Mouse (Mus musculus): Measurements from ENCODE around the gene Hist1h3e.

Gene Hist1h3e

GRCm38 (mm10) chr13:23536076-23536822, 25.9 kb downstream of the Hist1h3e start:
- no peak for DNase-seq

GRCm38 (mm10) chr13:23535137-23536075, 26.8 kb downstream of the Hist1h3e start, which contains the start of gene Hist1h3g:
Hist1h3g (plus strand) TSS chr13:23535422.
- DNase-seq = peak; percentile 98

GRCm38 (mm10) chr13:23534368-23535131, 27.6 kb downstream of the Hist1h3e start:
- no peak for DNase-seq

GRCm38 (mm10) chr13:23533560-23534367, 28.4 kb downstream of the Hist1h3e start, which contains the start of gene Hist1h2af:
Hist1h2af (plus strand) TSS chr13:23533906.
- peak; percentile 94 for DNase-seq

- DNase-seq = no peak
Measured at GRCm38 (mm10) chr13:23532262-23533075, 29.7 kb downstream of the Hist1h3e start.

- peak; percentile 99 for DNase-seq
Measured at GRCm38 (mm10) chr13:23530901-23531875, 31.0 kb downstream of the Hist1h3e start, which contains the start of gene Hist1h4h. Hist1h4h (plus strand) TSS chr13:23531050.

- peak; percentile 77 for DNase-seq
Measured at GRCm38 (mm10) chr13:23530181-23530900, 31.8 kb downstream of the Hist1h3e start.

- no peak for DNase-seq
Measured at GRCm38 (mm10) chr13:23529480-23530165, 32.5 kb downstream of the Hist1h3e start.

- DNase-seq = no peak
Measured at GRCm38 (mm10) chr13:23529005-23529404, 33.2 kb downstream of the Hist1h3e start.

GRCm38 (mm10) chr13:23526312-23526711, 35.9 kb downstream of the Hist1h3e start:
- peak; percentile 96 for DNase-seq

GRCm38 (mm10) chr13:23525901-23526300, 36.3 kb downstream of the Hist1h3e start:
- no peak for DNase-seq

- DNase-seq = peak; percentile 87
Measured at GRCm38 (mm10) chr13:23524654-23525053, 37.5 kb downstream of the Hist1h3e start.

GRCm38 (mm10) chr13:23523976-23524375, 38.2 kb downstream of the Hist1h3e start:
- DNase-seq = no peak

GRCm38 (mm10) chr13:23521703-23522102, 40.5 kb downstream of the Hist1h3e start:
- peak; percentile 78 for DNase-seq

GRCm38 (mm10) chr13:23519416-23519815, 42.8 kb downstream of the Hist1h3e start:
- peak; percentile 88 for DNase-seq

GRCm38 (mm10) chr13:23518885-23519284, 43.3 kb downstream of the Hist1h3e start:
- DNase-seq = peak; percentile 88

- no peak for DNase-seq
Measured at GRCm38 (mm10) chr13:23518295-23518603, 43.9 kb downstream of the Hist1h3e start.

GRCm38 (mm10) chr13:23517603-23518294, 44.4 kb downstream of the Hist1h3e start:
- peak; percentile 92 for DNase-seq
